Mouse (Mus musculus) cerebellum, adult 2 months (tissue): ENCODE data around the gene Usp19.

Source experiments
- CTCF ChIP-seq: fragments of 200-500 bp; IDR thresholded peaks from 2 replicates; pipeline ENCODE4 v1.5.1; 2011; ENCODE audit warnings: low read depth, mild to moderate bottlenecking, control low read depth, low read length, moderate library complexity, borderline replicate concordance; ENCODE audit not compliant: insufficient read depth
- POLR2A ChIP-seq: fragments of 200-500 bp; IDR thresholded peaks from 2 replicates; pipeline ENCODE4 v1.6.1; 2011; ENCODE audit warnings: low read length, control low read depth, borderline replicate concordance; ENCODE audit not compliant: insufficient read depth

DNA sequence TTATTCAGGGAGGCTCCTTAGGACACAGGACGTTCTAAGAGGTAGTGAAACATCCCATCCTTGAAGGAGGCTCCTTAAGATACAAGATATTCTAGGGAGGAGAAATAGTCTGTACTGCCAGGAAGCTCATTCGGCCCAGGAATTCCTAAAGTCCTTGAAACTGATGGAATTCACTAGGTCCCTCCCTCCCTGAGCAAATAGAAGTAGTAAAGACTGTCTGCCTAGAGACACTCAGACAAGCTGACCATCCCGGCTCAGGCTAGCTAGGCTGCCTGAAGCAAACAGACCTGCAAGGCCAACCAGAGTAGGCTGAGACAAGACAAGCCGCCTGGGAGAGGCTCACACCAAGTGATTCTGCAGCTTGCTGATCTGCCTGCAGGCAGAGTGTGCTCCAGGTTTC is 20.6 kb upstream of the Usp19 start:
- no peak for TF ChIP-seq POLR2A
- TF ChIP-seq CTCF, result no peak
